Mouse (Mus musculus) layer of hippocampus, postnatal 10 days (tissue): ENCODE data around the gene Tmem229b. TPM values are rescaled to one million over a fixed set of nuclear protein-coding genes. Genes with fewer than 3 reads are reported as not detected.
"Not testable (repeated sequence)": the region's sequence is repeated elsewhere in the genome, so short reads cannot be mapped to it uniquely, and the experiment has no call there.

Experiments used
- DNase-seq, 2 experiments: peaks; one replicate each; pipeline ENCODE4 v3.0.0; 2021; ENCODE audit warnings: low spot score in 2 of 2
- total RNA-seq, 2 experiments: library from RNA; stranded (reverse); gene quantifications; 2 replicates each; pipeline ENCODE4 v1.2.3; 2021

Tmem229b gene
- total RNA-seq, 2 experiments from 2014 or later: 88.7 to 96.9 TPM

GRCm38 (mm10) chr12:79006478-79007125, 825 bp downstream of the Tmem229b start:
- peak; percentile 66 to 76 for DNase-seq

- no peak for DNase-seq
Measured at GRCm38 (mm10) chr12:79006076-79006475, 1.4 kb downstream of the Tmem229b start.

DNA sequence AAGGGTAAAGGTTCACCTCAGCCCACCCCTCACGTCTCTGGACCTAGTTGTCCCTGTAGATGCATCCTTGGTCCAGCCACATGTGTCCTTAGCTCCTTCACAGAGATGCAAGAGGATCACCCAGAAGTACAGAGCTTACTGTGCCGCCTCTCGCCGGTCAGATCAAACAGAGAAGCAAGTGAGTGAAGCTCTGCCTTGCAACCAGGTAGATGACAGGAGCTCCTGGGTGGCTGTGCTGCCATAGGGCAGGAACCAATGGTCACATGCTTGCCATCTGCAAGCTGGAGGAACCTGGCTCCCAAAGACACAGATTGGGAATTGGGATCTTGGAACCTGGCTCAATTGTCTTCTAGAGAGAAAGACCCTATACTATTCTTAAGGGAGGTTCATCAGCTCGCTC, 2.0 kb downstream of the Tmem229b start:
- DNase-seq: no peak

GRCm38 (mm10) chr12:79002978-79003377, 4.4 kb downstream of the Tmem229b start:
- DNase-seq: no peak

DNA sequence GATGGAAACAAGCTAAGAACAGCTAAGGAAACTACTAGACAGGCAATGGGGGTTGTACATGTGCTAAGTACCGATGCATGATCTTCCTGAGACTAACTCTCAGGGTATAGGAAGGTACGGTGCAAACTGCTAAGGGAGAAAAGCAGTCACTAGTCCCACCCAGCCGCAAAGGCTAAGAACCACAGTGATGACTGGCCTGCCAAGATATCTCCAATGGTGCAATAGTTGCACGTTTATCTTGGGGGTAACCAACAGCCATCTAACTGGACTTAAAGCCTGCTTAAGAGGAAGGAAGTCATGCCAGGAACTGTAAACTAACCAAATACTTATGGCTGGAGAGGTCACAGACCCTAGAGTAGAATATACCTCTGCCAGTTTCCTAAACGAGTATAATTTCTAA, 5.0 kb downstream of the Tmem229b start:
- no peak for DNase-seq

- DNase-seq: no peak
Measured at GRCm38 (mm10) chr12:78996711-78997110, 10.7 kb downstream of the Tmem229b start.

DNA sequence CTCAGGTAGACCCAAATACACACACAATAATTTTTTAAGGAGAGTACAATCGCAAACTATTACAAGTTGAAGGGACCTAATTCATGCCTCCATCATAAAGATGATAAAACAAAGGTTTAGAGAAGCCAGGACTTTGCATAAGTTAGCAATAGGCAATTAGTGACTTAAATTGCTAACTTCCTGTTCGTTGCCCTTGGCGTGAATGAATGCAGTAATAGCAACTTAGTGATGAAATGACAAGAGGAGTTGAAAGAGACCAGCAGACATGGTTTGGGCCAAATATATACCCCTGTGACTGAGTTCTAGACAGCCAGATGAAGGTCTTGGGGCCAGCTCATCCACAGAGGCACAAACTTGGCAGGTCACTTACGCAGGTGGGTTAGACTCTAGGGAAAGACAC, 11.2 kb downstream of the Tmem229b start:
- DNase-seq: no peak

DNA sequence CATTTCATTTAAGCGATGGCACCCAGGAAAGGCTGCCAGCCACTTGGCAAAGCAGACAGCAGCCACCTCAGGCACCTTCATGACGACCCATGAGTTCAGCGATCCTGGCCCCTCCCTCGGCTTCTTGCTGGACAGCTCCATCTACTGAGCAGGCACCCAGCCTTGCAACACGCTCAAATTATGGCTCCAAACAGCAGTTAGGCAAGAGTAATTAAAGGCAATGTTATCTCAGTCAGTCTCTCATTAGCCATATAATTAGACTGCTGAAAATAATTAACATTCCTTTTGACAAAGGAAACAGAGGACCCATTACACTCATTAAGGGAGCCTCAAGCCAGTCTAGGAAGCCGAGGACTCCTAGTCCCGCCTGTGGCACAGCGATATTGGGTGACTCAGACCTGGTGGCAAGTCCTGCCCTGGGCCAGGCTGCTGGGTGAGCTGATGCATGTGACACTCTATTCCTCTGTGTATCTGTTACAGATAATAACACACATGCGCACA, 19.8 kb downstream of the Tmem229b start:
- DNase-seq: peak; percentile 29 to 41

GRCm38 (mm10) chr12:78984035-78984432, 23.4 kb downstream of the Tmem229b start:
- peak; percentile 56 to 57 for DNase-seq

GRCm38 (mm10) chr12:78983296-78984034, 24.0 kb downstream of the Tmem229b start:
- no peak for DNase-seq

DNA sequence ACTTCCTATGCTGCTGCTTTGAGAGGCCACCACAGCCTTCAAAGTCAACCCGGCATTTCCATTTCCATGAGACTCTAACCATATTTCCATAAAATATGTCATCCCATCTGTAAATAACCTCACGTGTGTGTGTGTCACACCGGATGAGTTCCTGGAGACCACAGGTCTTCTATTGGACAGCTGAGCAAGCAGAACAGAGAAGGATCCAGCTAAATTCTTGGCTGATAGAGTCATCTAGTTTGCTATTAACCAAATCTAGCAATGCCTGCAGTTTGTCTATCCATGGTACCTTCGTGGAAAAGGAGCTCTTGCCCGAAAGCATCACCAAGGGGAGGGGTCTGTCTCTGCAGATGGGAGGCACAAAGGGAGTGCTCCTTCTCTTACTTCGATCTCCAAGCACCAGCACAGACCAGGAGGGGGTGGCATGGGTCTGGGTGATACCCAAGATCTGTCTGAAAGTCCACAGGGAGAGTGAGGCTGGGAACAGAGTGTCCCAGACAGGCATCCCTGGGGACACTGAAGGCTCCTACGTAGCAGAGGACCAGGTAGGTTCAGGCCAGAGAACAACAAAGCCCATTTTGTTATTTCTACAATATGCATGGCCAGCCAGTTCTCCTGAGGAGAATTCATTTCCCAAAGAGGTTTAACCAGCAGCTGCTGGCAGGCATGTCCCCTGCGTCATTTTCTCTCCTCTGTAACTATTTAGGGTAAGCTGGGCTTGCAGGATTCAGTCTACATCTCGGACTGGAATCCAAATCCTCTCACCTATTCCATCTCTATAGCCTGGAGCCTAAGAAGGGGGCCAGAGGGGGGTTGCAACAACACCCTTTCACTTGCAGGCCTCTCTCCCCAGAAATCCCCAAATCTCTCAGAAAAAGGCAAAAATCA, 25.2 kb downstream of the Tmem229b start:
- no peak for DNase-seq

- no peak for DNase-seq
Measured at GRCm38 (mm10) chr12:78981131-78981530, 26.3 kb downstream of the Tmem229b start.

- no peak for DNase-seq
Measured at GRCm38 (mm10) chr12:78980683-78981091, 26.7 kb downstream of the Tmem229b start.

DNA sequence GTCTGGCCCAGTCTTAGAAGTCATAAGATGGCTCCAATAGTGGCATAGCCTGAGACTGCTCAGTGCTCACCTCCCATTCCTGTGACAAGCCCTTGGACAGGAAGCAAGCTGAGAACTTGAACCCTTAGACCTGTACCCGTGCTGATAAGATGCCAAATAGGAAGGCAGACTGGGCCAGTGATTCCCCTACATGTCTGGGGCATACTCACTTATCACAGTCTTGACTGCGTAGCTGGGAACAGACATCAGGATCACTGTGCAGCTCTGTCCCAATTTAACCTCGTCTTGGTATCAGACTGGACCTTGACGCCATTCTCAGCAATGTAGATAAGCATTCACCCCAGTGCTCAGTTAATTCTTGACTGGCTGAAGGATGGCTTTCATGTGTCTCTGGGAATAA, 29.9 kb downstream of the Tmem229b start:
- DNase-seq: no peak

DNA sequence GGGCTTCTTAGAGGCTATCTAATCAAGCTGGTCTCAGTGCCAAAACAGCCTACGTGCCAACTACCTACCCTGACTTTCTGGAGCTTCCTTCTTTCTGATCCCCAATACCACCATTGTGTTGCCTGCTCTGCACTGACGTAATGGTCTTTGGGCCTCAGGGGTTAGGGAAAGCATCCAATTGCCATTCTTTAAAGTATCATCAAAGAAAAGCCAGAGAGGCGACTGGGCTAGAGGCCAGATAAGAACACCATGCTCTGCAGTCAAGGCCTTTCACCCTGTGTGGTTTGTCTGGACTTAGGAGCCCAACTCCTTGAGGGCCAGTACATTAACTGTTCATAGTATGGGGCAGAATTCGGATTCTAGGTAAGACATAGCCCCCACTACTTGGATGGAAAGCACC, 30.3 kb downstream of the Tmem229b start:
- DNase-seq: no peak

DNA sequence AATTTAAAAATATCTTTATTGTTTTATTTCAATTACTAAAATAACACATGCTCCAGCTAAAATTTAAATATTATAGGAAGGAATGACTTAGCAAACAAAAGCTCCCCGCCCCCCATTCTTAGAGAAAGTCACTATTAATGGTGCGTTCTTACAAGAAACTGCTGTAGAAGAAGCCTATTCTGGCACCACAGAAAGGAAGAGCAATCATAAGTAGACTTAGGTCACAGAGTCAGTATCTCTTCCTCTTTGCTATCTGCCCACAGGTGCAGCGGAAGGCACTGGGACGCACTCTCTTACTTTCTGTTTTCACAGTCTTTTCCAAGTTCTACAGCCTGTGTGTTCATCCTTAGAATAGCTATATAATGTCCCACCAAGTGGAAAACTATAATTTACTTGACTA, 31.6 kb downstream of the Tmem229b start:
- DNase-seq: no peak

GRCm38 (mm10) chr12:78974767-78975166, 32.7 kb downstream of the Tmem229b start:
- DNase-seq: no peak

DNA sequence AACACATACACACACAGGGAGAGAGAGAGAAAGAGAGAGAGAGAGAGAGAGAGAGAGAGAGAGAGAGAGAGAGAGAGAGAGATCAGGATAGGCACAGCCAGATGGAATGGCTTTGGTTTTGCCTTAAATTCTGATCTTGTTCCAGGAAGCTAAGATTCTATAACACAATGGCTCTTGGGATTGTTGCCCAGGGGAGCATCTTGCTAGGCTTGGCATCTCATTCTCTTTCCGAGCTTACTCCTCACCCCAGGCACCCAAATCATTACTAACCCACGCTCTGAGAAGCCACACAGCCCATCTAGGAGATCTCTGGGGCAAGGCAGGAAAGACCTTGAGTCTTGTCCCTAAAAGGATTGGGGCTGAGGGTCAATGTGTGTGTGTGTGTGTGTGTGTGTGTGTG, 33.6 kb downstream of the Tmem229b start:
- no peak for DNase-seq

GRCm38 (mm10) chr12:78971649-78972048, 35.8 kb downstream of the Tmem229b start:
- DNase-seq: no peak

- DNase-seq: no peak
Measured at GRCm38 (mm10) chr12:78970725-78971124, 36.7 kb downstream of the Tmem229b start.

DNA sequence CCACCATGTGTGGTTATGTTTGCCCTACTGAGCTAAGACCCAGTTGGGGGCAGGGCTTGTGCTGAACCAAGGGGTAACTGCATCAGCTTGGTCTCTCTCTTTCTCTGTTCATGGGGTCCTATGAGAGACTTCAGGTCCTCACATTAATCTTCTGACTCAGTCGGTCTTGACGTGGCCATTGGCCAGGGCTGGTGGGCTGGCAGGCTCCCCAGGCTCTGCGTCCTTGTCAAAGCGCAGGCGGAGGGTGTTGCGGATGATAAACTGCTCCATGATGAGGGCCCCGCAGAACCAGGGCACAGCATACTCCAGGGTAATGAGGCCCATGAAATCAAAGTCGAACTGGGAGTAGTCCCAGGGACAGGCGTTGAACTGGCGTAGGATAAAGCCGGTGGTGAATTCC, 42.9 kb downstream of the Tmem229b start:
- not testable (repeated sequence) for DNase-seq

DNA sequence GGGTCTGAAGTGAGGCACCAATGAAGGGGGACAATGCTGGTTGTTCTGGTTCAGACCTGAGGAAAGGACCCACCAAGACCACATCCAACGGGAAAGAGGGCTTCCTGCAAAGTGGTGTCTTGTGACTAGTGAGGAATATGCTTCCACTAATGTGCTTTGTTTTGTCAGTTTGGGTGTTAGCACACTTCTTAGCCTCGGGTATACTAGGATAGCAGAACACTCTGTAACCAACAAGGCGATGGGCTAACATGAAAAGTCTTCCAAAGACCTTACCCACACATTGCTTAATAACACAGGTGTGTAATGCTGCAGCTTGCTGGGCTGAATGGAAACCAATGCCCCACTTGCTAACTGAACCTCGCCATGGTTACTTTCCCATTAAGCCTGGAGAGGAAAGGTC, 51.0 kb downstream of the Tmem229b start:
- DNase-seq: no peak
